Mouse (Mus musculus): Measurements from ENCODE around the gene Gm20388.
"Not testable (repeated sequence)": the region's sequence is repeated elsewhere in the genome, so short reads cannot be mapped to it uniquely, and the experiment has no call there.

Gm20388 gene

GRCm38 (mm10) chr8:123157888-123158465 lies 3247.3 kb downstream of the Gm20388 start, which contains the start of gene Sult5a1:
TSS of gene Sult5a1 (minus strand) at chr8:123158315.
- peak; percentile 21 for DNase-seq (ENCODE audit: low spot score)

GRCm38 (mm10) chr8:123181391-123181790 lies 3270.8 kb downstream of the Gm20388 start:
- peak; percentile 49 for DNase-seq (ENCODE audit: low spot score)

GRCm38 (mm10) chr8:123185566-123186409 lies 3275.1 kb downstream of the Gm20388 start, which contains the start of gene Dpep1:
TSS of gene Dpep1 (plus strand) at chr8:123186242.
- no peak for DNase-seq (ENCODE audit: low spot score)

GRCm38 (mm10) chr8:123188006-123188405 lies 3277.4 kb downstream of the Gm20388 start:
- DNase-seq (ENCODE audit: low spot score), result no peak

- no peak for DNase-seq (ENCODE audit: low spot score)
These were observed 3278.2 kb downstream of the Gm20388 start for GRCm38 (mm10) chr8:123188841-123189240.

GRCm38 (mm10) chr8:123190678-123191077 lies 3280.0 kb downstream of the Gm20388 start:
- DNase-seq (ENCODE audit: low spot score), result peak; percentile 86

GRCm38 (mm10) chr8:123191908-123192307 lies 3281.3 kb downstream of the Gm20388 start:
- no peak for DNase-seq (ENCODE audit: low spot score)

- no peak for DNase-seq (ENCODE audit: low spot score)
These were observed 3283.1 kb downstream of the Gm20388 start for GRCm38 (mm10) chr8:123193771-123194170.

- DNase-seq (ENCODE audit: low spot score), result not testable (repeated sequence)
These were observed 3286.4 kb downstream of the Gm20388 start for GRCm38 (mm10) chr8:123197016-123197415.

- no peak for DNase-seq (ENCODE audit: low spot score)
These were observed 3289.2 kb downstream of the Gm20388 start for GRCm38 (mm10) chr8:123199864-123200263.

GRCm38 (mm10) chr8:123202288-123202687 lies 3291.6 kb downstream of the Gm20388 start:
- DNase-seq (ENCODE audit: low spot score), result peak; percentile 95

- DNase-seq (ENCODE audit: low spot score), result no peak
These were observed 3292.9 kb downstream of the Gm20388 start for GRCm38 (mm10) chr8:123203571-123203970.

- DNase-seq (ENCODE audit: low spot score), result no peak
These were observed 3301.2 kb downstream of the Gm20388 start for GRCm38 (mm10) chr8:123211876-123212275.

- DNase-seq (ENCODE audit: low spot score), result peak; percentile 99
These were observed 3301.9 kb downstream of the Gm20388 start, which contains the start of the genes Chmp1a and Spata33 for GRCm38 (mm10) chr8:123212321-123213117. TSS of gene Chmp1a (minus strand) at chr8:123212763. TSS of gene Spata33 (plus strand) at chr8:123212832.

- DNase-seq (ENCODE audit: low spot score), result no peak
These were observed 3302.6 kb downstream of the Gm20388 start for GRCm38 (mm10) chr8:123213118-123213772.

GRCm38 (mm10) chr8:123215430-123215829 lies 3304.8 kb downstream of the Gm20388 start:
- no peak for DNase-seq (ENCODE audit: low spot score)

- DNase-seq (ENCODE audit: low spot score), result no peak
These were observed 3310.3 kb downstream of the Gm20388 start for GRCm38 (mm10) chr8:123220917-123221316.

GRCm38 (mm10) chr8:123224278-123225266 lies 3313.9 kb downstream of the Gm20388 start, which contains the start of gene Cdk10:
TSS of gene Cdk10 (plus strand) at chr8:123224842.
- peak; percentile 95 for DNase-seq (ENCODE audit: low spot score)

- DNase-seq (ENCODE audit: low spot score), result no peak
These were observed 3317.8 kb downstream of the Gm20388 start for GRCm38 (mm10) chr8:123228416-123228815.

- DNase-seq (ENCODE audit: low spot score), result not testable (repeated sequence)
These were observed 3319.7 kb downstream of the Gm20388 start for GRCm38 (mm10) chr8:123230326-123230725.

All from retina, embryonic 14.5 days (tissue).